ENCODE assay signal across 8 mouse cellular contexts in genomic region chr11:3289803-3290639, GRCm38 (mm10). TPM values are rescaled to one million over a fixed set of nuclear protein-coding genes. Genes with fewer than 3 reads are reported as not detected.
A peak's percentile ranks its signal among the peaks of the same experiment; 100 is the strongest.
DNase-seq lines count a peak whose midpoint lies in the region; ATAC-seq and TF ChIP-seq lines count a peak whose summit lies in the region.

No protein-coding gene starts in this region.

- H3K36me3 ChIP-seq in hindbrain, embryonic 12.5 days: peaks cover 11% of the 10 kb centered on the region

- H3K4me3 ChIP-seq in cerebellum, adult 2 months (replicated peaks; ENCODE audit: insufficient read depth, low read depth, low read length): peak overlapping the region; percentile 92
- H3K4me3 ChIP-seq in hindbrain, embryonic 12.5 days: peak overlapping the region; percentile 92

- peak; percentile 55 for TF ChIP-seq POLR2A in cerebellum, adult 2 months (IDR thresholded peaks at IDR 0.05; ENCODE audit: borderline replicate concordance, insufficient read depth, low read length)

- peak overlapping the region; percentile 95 for H3K27ac ChIP-seq in cerebellum, adult 2 months (ENCODE audit: insufficient read depth, low read length)
- peak overlapping the region; percentile 100 for H3K27ac ChIP-seq in hindbrain, embryonic 12.5 days

- ATAC-seq in hindbrain, embryonic 12.5 days (ENCODE audit: low FRiP score): peak; percentile 57

- peak; percentile 94 for DNase-seq in NIH3T3 (ENCODE audit: low read depth)
- DNase-seq in cerebellum, adult 2 months: peak; percentile 86 to 91
- peak; percentile 92 for DNase-seq in forelimb bud, embryonic 11.5 days (ENCODE audit: low read depth, low spot score)
- peak; percentile 88 to 90 for DNase-seq in layer of hippocampus, postnatal 36 days
- peak; percentile 86 for DNase-seq in lung, postnatal 36 days
- peak; percentile 87 for DNase-seq in retina, embryonic 14.5 days (ENCODE audit: low spot score)
- peak; percentile 90 to 91 for DNase-seq in thymus, postnatal 36 days

- H3K9me3 ChIP-seq in hindbrain, embryonic 12.5 days (replicated peaks): no peaks in the 10 kb centered on the region

- H3K4me1 ChIP-seq in cerebellum, adult 2 months (ENCODE audit: control insufficient read depth, insufficient read depth, low read length): peaks cover 18% of the 10 kb centered on the region
- peaks cover 37% of the 10 kb centered on the region for H3K4me1 ChIP-seq in hindbrain, embryonic 12.5 days

- TF ChIP-seq CTCF in cerebellum, adult 2 months (IDR thresholded peaks at IDR 0.05; ENCODE audit: borderline replicate concordance, insufficient read depth, low read depth, low read length): peak; percentile 57

- no peaks in the 10 kb centered on the region for H3K27me3 ChIP-seq in cerebellum, adult 2 months (ENCODE audit: control insufficient read depth, insufficient read depth, low read length)
- H3K27me3 ChIP-seq in hindbrain, embryonic 12.5 days: no peaks in the 10 kb centered on the region

- H3K4me2 ChIP-seq in hindbrain, embryonic 12.5 days (replicated peaks): peak overlapping the region; percentile 99

- WGBS in cerebellum, adult 2 months: under 1% methylated on average over 91 of the region's 92 CpGs
- under 1% methylated on average over 71 of the region's 92 CpGs for WGBS in hindbrain, embryonic 12.5 days

- H3K9ac ChIP-seq in hindbrain, embryonic 12.5 days: peak overlapping the region; percentile 96

RNA-seq across cellular contexts. Expression of gene Patz1, which starts 1.3 kb away (rescaled TPM):
- polyA plus RNA-seq in cerebellum, adult 2 months (2012; rRNA removed): 41.0 and 44.1 TPM in 2 replicates
- 115 and 119 TPM in 2 replicates for polyA plus RNA-seq in hindbrain, embryonic 12.5 days (2016; fragmentation: Nextera tagmentation; extraction: Ambion mirVana)
- 10 to 100 TPM; 52.1 to 54.1 TPM for total RNA-seq in layer of hippocampus, postnatal 36 days (2021)

RNA-seq across cellular contexts. Expression of gene Drg1, which starts 23.8 kb away (rescaled TPM):
- polyA plus RNA-seq in cerebellum, adult 2 months (2012; rRNA removed): 83.2 and 85.9 TPM in 2 replicates
- polyA plus RNA-seq in hindbrain, embryonic 12.5 days (2016; fragmentation: Nextera tagmentation; extraction: Ambion mirVana): 240 and 245 TPM in 2 replicates
- total RNA-seq in layer of hippocampus, postnatal 36 days (2021): 100 to 1,000 TPM in 1 of 2 experiments, 10 to 100 TPM in 1; 96.5 to 101 TPM

RNA-seq across cellular contexts. Expression of gene Pik3ip1, which starts 40.2 kb away (rescaled TPM):
- polyA plus RNA-seq in cerebellum, adult 2 months (2012; rRNA removed): 68.2 and 76.1 TPM in 2 replicates
- 19.9 and 22.0 TPM in 2 replicates for polyA plus RNA-seq in hindbrain, embryonic 12.5 days (2016; fragmentation: Nextera tagmentation; extraction: Ambion mirVana)
- total RNA-seq in layer of hippocampus, postnatal 36 days (2021): 10 to 100 TPM; 40.5 to 45.6 TPM

Comparison
In these comparisons a context has a peak if more than half of its experiments do, and no peak if none do; other contexts are left out.
1. Peak in every context shown above with its lines: DNase-seq, ATAC-seq, H3K4me3 ChIP-seq and H3K27ac ChIP-seq.